Mouse (Mus musculus) ES-CJ7 (cell line): ENCODE measurements around the gene AC124108.1.

ENCODE experiments used
- DNase-seq: peaks from one replicate; pipeline ENCODE4 v3.0.0; 2011; ENCODE audit warnings: low read depth, low spot score

The AC124108.1 gene

GRCm38 (mm10) chr1:132200562-132201510 is 9.6 kb downstream of the AC124108.1 start:
- peak; percentile 99 for DNase-seq

- peak; percentile 71 for DNase-seq
Observed at GRCm38 (mm10) chr1:132201511-132201860, 10.2 kb downstream of the AC124108.1 start.

GRCm38 (mm10) chr1:132201936-132202335 is 10.7 kb downstream of the AC124108.1 start:
- no peak for DNase-seq

- no peak for DNase-seq
Observed at GRCm38 (mm10) chr1:132202771-132203170, 11.5 kb downstream of the AC124108.1 start.

GRCm38 (mm10) chr1:132205958-132206357 is 14.7 kb downstream of the AC124108.1 start:
- no peak for DNase-seq

GRCm38 (mm10) chr1:132206828-132207227 is 15.6 kb downstream of the AC124108.1 start:
- no peak for DNase-seq

- no peak for DNase-seq
Observed at GRCm38 (mm10) chr1:132208154-132208553, 16.9 kb downstream of the AC124108.1 start.

GRCm38 (mm10) chr1:132209400-132209799 is 18.1 kb downstream of the AC124108.1 start:
- no peak for DNase-seq

- peak; percentile 94 for DNase-seq
Observed at GRCm38 (mm10) chr1:132210922-132211321, 19.7 kb downstream of the AC124108.1 start.

- no peak for DNase-seq
Observed at GRCm38 (mm10) chr1:132211672-132212071, 20.4 kb downstream of the AC124108.1 start.

GRCm38 (mm10) chr1:132212218-132212617 is 21.0 kb downstream of the AC124108.1 start:
- peak; percentile 81 for DNase-seq

- DNase-seq: no peak
Observed at GRCm38 (mm10) chr1:132213076-132213475, 21.8 kb downstream of the AC124108.1 start.

GRCm38 (mm10) chr1:132216276-132216675 is 25.0 kb downstream of the AC124108.1 start:
- DNase-seq: no peak

- DNase-seq: no peak
Observed at GRCm38 (mm10) chr1:132221627-132222026, 30.4 kb downstream of the AC124108.1 start.

GRCm38 (mm10) chr1:132222166-132222565 is 30.9 kb downstream of the AC124108.1 start:
- peak; percentile 56 for DNase-seq

GRCm38 (mm10) chr1:132226297-132227080 is 35.2 kb downstream of the AC124108.1 start:
- no peak for DNase-seq

- no peak for DNase-seq
Observed at GRCm38 (mm10) chr1:132229667-132230066, 38.4 kb downstream of the AC124108.1 start, which contains the start of gene Gm10188. Gene Gm10188 (minus strand): TSS chr1:132229767.

GRCm38 (mm10) chr1:132231470-132232274 is 40.4 kb downstream of the AC124108.1 start:
- no peak for DNase-seq

- DNase-seq: peak; percentile 93
Observed at GRCm38 (mm10) chr1:132233566-132233965, 42.3 kb downstream of the AC124108.1 start.

- no peak for DNase-seq
Observed at GRCm38 (mm10) chr1:132234757-132235273, 43.6 kb downstream of the AC124108.1 start.

- peak; percentile 97 for DNase-seq
Observed at GRCm38 (mm10) chr1:132237585-132238159, 46.4 kb downstream of the AC124108.1 start.
